Mouse (Mus musculus) hindbrain, postnatal 0 days (tissue): ENCODE measurements at regions not wholly inside any gene's neighbourhood (a gene's known extent, or its start where the extent isn't known, plus 50 kb on each side); places are given as distances from the start of the nearest gene placed in this dataset.

Experiments used
- ATAC-seq: fragments of 200-750 bp; cut with Nextera tagmentation; 2 replicates; pipeline ENCODE4 v1.8.0; 2017; ENCODE audit warnings: mild to moderate bottlenecking, moderate TSS enrichment, moderate library complexity
- DNase-seq: peaks from one replicate; pipeline ENCODE4 v3.0.0-alpha.2; 2015; ENCODE audit warnings: low spot score
- H3K27ac ChIP-seq: fragments of 300-500 bp; sonication (generic); 2 replicates; pipeline ENCODE4 v1.5.1; 2014; ENCODE audit warnings: mild to moderate bottlenecking
- H3K27me3 ChIP-seq: fragments of 300-500 bp; sonication (generic); 2 replicates; pipeline ENCODE4 v1.6.1; 2014; ENCODE audit warnings: low read length, mixed read lengths; ENCODE audit not compliant: insufficient read depth
- H3K36me3 ChIP-seq: fragments of 300-500 bp; sonication (generic); 2 replicates; pipeline ENCODE4 v1.6.1; 2014; ENCODE audit warnings: low read length, mixed read lengths; ENCODE audit not compliant: insufficient read depth
- H3K4me1 ChIP-seq: fragments of 300-500 bp; sonication (generic); 2 replicates; pipeline ENCODE4 v1.6.1; 2014; ENCODE audit warnings: antibody characterized with exemption, low read length, mixed read lengths; ENCODE audit not compliant: insufficient read depth
- H3K4me2 ChIP-seq: fragments of 300-500 bp; sonication (generic); 2 replicates; pipeline ENCODE4 v1.6.1; 2014; ENCODE audit warnings: low read depth, mild to moderate bottlenecking, low read length, moderate library complexity, mixed read lengths
- H3K4me3 ChIP-seq: fragments of 300-500 bp; sonication (generic); 2 replicates; pipeline ENCODE4 v1.5.1; 2014; ENCODE audit warnings: low read length
- H3K9ac ChIP-seq: fragments of 300-500 bp; sonication (generic); replicated peaks from 2 replicates; pipeline ENCODE4 v1.6.1; 2014; ENCODE audit warnings: mild to moderate bottlenecking, low read length, moderate library complexity, mixed read lengths
- H3K9me3 ChIP-seq: fragments of 300-500 bp; sonication (generic); 2 replicates; pipeline ENCODE4 v1.6.1; 2016; ENCODE audit warnings: low read length, mixed read lengths
- CTCF ChIP-seq: IDR thresholded peaks from 2 replicates; pipeline ENCODE4 v1.5.1; 2016; ENCODE audit warnings: antibody characterized with exemption, control low read depth, low read depth
- WGBS: fragments of 180-500 bp; shearing (Covaris S2); extraction: QIAGEN DNeasy Blood & Tissue Kit; methylation state at CpG from one replicate; pipeline ENCODE4 v1.1.7; 2014; 5-methylcytosine and 5-hydroxymethylcytosine counted together

GRCm38 (mm10) chr10:92595496-92596355 lies 126.5 kb downstream of the Nedd1 start:
- Histone ChIP-seq H3K4me3 (no peak overlapping the region), H3K4me1 (no peaks in the 10 kb centered on the region), H3K27me3 (no peaks in the 10 kb centered on the region), H3K36me3 (no peaks in the 10 kb centered on the region), H3K9ac (no peak overlapping the region), H3K27ac (no peak overlapping the region), H3K4me2 (no peak overlapping the region), H3K9me3 (no peaks in the 10 kb centered on the region)
- no peak for TF ChIP-seq CTCF
- DNase-seq (no peak), ATAC-seq (no peak)
- 30% methylated on average over 6 of the region's 6 CpGs for WGBS

- 46% methylated on average over 7 of the region's 7 CpGs for WGBS
- no peaks in the 10 kb centered on the region for H3K36me3 ChIP-seq
- H3K4me3 ChIP-seq, result no peak overlapping the region
- no peak overlapping the region for H3K27ac ChIP-seq
- no peak for TF ChIP-seq CTCF
- ATAC-seq, result no peak
- DNase-seq, result peak; percentile 41
- no peak overlapping the region for H3K4me2 ChIP-seq
- H3K4me1 ChIP-seq, result no peaks in the 10 kb centered on the region
- H3K27me3 ChIP-seq, result no peaks in the 10 kb centered on the region
- no peaks in the 10 kb centered on the region for H3K9me3 ChIP-seq
- H3K9ac ChIP-seq, result no peak overlapping the region
Observed at GRCm38 (mm10) chr10:92593947-92594460, 128.2 kb downstream of the Nedd1 start.

GRCm38 (mm10) chr10:92578872-92579271 lies 143.3 kb downstream of the Nedd1 start:
- Histone ChIP-seq H3K4me1 (no peaks in the 10 kb centered on the region), H3K9ac (no peak overlapping the region), H3K4me2 (no peak overlapping the region), H3K27ac (no peak overlapping the region), H3K9me3 (no peaks in the 10 kb centered on the region), H3K4me3 (no peak overlapping the region), H3K27me3 (no peaks in the 10 kb centered on the region), H3K36me3 (no peaks in the 10 kb centered on the region)
- no peak for TF ChIP-seq CTCF
- 87% methylated on average over 2 of the region's 2 CpGs for WGBS
- no peak for ATAC-seq
- DNase-seq, result no peak

- Histone ChIP-seq H3K9ac (no peak overlapping the region), H3K4me1 (no peaks in the 10 kb centered on the region), H3K4me3 (no peak overlapping the region), H3K9me3 (no peaks in the 10 kb centered on the region), H3K27ac (no peak overlapping the region), H3K36me3 (no peaks in the 10 kb centered on the region), H3K27me3 (no peaks in the 10 kb centered on the region), H3K4me2 (no peak overlapping the region)
- DNase-seq (no peak), ATAC-seq (no peak)
- no peak for TF ChIP-seq CTCF
Observed at GRCm38 (mm10) chr10:92570496-92570895, 151.7 kb downstream of the Nedd1 start.

GRCm38 (mm10) chr10:92557463-92557862 lies 164.8 kb downstream of the Nedd1 start:
- Histone ChIP-seq H3K27me3 (no peaks in the 10 kb centered on the region), H3K4me3 (no peak overlapping the region), H3K4me1 (no peaks in the 10 kb centered on the region), H3K27ac (no peak overlapping the region), H3K36me3 (no peaks in the 10 kb centered on the region), H3K9me3 (no peaks in the 10 kb centered on the region), H3K4me2 (no peak overlapping the region), H3K9ac (no peak overlapping the region)
- ATAC-seq (no peak), DNase-seq (no peak)
- no peak for TF ChIP-seq CTCF
- WGBS, result 52% methylated on average over 4 of the region's 4 CpGs

DNA sequence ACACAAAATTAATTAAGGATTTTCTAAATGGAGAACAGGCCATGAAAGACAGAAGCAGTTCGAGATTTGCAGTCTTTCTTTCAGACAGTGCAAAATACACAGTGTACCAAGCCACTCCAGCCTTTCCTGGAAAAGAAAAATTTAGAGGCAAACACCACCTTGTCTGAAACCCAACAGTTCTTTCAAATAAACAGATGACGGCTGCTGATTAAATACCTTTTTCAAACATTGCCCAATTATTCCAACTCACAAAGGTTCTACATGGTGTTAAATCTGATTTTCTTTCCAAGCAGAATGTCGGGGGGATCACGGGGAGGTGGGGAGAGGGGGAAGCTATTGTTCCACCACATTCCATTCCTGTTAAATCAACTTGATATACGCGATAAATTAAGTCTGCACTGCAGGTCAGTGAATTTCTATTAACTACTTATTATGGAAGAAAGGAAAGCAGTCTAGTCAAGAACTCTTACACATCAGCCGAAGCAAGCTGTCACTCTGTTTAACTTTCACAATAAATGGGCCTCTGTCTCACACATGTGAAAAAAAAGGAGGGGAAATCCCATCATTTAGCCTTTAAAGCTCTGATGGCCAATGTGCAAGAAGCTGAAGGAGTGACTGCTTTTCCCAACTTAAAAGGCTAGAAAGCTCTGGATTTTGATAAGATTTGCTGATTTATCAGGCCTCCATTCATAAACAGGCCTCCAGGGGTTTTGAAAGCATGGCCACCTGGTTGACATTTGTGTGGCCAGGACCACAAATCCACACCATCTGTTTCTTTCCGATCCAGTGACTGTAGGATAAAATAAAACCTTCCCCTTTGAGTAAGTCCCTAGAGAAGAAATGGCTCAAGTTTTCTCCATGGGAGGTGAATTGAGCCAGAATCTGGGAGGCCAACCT lies 165.4 kb downstream of the Nedd1 start:
- 14% methylated on average over 8 of the region's 8 CpGs for WGBS
- H3K4me2 ChIP-seq, result peak overlapping the region; percentile 44
- DNase-seq (peak; percentile 58), ATAC-seq (no peak)
- H3K27ac ChIP-seq, result 0 out of 2 replicates have a peak overlapping the region, but pooled peaks have one; percentile 29
- no peaks in the 10 kb centered on the region for H3K9me3 ChIP-seq
- no peaks in the 10 kb centered on the region for H3K36me3 ChIP-seq
- TF ChIP-seq CTCF, result no peak
- no peak overlapping the region for H3K9ac ChIP-seq
- no peak overlapping the region for H3K4me3 ChIP-seq
- no peaks in the 10 kb centered on the region for H3K27me3 ChIP-seq
- no peaks in the 10 kb centered on the region for H3K4me1 ChIP-seq
